Mouse (Mus musculus) urinary bladder, postnatal 36 days (tissue): ENCODE measurements at regions not wholly inside any gene's neighbourhood (a gene's known extent, or its start where the extent isn't known, plus 50 kb on each side); places are given as distances from the start of the nearest gene placed in this dataset.

Experiments used
- DNase-seq, 2 experiments: peaks; one replicate each; pipeline ENCODE4 v3.0.0; 2022; ENCODE audit warnings: low spot score in 2 of 2, mixed read lengths in 1 of 2

DNA sequence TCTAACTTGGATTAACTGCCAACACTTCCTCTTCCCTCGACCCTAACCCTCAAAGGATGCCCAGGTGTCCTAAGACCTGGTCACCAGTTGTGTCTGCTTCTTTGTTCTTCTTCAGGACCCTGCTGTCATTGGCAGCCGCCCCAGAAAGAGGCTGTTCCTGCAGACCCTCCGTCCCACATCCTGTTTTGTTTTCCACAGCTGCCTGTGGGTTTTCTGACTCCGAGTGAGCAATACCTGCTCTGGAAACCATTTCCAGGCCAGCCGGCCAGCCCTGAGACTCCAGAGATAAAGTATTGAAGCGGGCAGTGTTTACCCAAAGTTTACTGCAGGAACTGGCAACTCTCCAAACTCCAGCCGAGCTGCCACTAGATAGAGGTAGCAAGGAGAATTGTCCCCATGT, 337.2 kb upstream of the Noct start:
- DNase-seq, result no peak

DNA sequence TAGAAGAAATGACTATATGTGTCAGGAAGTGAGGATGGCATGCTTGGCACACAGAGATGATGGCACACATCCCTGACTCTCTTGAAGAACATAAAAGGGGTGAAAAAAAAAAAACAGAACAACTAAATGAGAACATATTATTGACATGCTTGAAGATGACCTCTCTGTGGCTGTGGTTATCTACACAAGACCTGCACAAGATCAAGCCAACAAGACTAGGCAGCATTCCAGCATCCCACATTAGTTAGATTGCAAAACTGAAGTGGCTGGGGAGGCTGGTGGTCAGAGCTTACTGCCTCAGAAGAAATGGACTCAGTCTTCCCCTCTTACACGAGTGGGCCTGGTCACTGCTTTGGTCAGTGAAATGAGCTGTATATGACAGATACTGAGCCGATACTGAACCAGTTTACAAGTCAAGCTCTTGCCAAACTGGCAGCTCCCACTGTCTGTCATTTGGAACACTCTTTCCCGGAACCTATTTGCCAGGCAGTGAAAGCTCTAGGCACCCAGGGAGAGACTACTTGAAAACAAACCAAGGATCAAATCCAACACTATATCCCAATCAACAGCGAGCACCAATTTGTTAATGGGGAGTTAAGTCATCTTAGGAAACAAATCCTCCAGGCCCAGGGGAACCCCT, 335.6 kb upstream of the Noct start:
- DNase-seq, result no peak

DNA sequence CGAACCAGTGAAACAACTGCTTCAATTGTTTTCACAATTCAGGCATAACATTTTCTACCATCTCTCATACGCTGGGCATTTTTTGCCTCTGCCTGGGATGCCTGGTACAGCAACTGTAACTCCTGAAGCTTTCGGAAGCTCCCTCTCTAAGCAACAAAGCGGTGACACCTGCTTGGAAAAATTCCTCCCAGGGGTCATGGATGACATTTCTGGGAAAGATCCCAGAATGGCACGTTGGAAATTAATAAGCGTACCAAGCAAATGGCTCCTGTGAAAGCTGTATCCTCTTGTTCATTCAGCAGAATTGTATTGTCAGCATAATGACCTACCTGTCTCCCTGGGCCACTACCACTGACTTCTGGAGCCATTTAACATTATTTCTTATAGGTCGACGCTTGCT, 333.7 kb upstream of the Noct start:
- no peak for DNase-seq

DNA sequence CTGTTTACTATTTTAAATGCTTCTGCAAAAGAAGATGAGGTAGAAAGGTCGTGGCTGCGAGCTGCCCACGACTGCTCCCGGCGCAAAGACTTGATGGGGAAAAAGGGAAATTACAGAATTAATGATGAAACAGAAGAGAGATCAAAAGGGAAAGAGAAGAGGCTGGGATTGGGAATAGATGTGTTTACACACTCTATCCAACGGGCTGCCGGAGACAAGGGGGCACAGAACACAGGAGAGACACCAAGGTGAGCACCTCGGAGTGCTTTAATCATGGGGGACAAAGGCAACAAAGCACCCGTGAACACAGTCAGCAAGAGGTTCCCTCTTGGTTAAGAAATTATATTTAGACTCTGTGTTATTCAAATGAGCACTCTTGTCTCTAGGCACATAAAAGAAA, 326.1 kb upstream of the Noct start:
- no peak for DNase-seq

GRCm38 (mm10) chr3:50899830-50900350, 324.4 kb upstream of the Noct start:
- no peak for DNase-seq

GRCm38 (mm10) chr3:50900566-50900965, 323.7 kb upstream of the Noct start:
- DNase-seq, result no peak

- DNase-seq, result no peak
Measured at GRCm38 (mm10) chr3:50901321-50901720, 322.9 kb upstream of the Noct start.

GRCm38 (mm10) chr3:50902933-50903332, 321.3 kb upstream of the Noct start:
- no peak for DNase-seq

GRCm38 (mm10) chr3:50904716-50905116, 319.5 kb upstream of the Noct start:
- peak in 1 of 2 experiments; percentile 12 for DNase-seq

GRCm38 (mm10) chr3:50905274-50905992, 318.8 kb upstream of the Noct start:
- peak; percentile 14 to 18 for DNase-seq

DNA sequence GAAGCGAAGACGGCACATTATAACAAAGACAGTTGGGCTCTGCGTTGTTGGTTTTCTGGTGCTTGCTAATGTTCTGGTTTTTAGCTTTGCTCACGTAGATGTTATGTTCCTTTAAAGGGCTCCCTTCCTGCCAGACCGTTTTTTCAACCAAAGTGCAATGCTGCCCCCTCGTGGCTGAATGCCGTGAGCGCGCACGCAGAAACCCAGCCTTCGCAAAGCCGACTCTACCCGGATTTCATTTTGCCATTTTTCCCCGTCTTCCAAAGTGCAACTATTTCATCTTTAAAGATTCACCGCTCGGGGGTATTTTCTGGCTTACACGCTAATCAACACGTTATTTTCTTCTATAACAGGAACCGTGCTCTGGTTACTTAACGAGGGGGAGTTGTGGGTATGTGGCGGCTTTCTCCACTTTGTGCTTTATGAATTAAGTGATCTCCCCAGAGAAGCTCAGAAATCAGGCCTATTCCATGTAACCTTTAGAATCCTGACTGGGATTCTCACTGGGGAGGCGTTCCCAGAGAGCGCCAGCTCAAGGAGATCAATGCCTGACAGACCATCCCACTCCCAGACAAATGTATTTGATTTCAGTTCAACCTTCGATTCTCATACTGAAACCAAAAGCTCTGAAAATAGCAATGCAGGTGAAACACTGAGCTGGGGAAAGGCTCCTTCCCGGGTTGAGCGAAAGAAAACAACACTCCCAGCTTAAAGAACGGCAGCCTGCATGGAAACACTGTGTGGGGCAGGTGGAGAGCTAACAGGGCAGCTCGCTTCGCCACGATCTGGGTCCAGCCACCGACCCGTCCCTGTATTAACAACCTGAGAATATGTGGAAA, 318.0 kb upstream of the Noct start:
- peak; percentile 92 for DNase-seq

GRCm38 (mm10) chr3:50912980-50913518, 311.2 kb upstream of the Noct start:
- DNase-seq, result no peak

DNA sequence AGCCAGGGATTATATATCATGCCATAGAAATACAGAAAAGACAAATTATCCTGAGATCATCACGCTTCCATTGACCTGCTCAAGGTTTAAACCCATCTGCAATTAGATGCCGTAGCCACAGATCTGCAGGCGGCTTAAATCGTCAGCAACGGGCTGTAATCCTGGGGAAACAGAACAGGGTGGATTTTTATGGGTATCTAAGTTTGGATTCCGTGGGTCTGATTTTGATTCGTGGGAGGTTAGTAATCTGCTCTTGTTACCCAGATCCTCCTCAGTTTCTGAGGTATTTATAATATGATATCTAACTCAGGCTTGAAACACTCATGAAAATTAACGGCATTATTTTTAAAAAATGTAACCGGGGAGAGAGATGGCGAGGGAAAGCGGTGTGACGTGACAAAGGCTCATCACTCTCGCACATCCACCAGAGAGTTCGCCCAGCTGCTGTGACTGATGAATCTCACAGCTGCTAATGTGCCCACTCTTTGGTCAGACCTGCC, 309.3 kb upstream of the Noct start:
- no peak for DNase-seq

DNA sequence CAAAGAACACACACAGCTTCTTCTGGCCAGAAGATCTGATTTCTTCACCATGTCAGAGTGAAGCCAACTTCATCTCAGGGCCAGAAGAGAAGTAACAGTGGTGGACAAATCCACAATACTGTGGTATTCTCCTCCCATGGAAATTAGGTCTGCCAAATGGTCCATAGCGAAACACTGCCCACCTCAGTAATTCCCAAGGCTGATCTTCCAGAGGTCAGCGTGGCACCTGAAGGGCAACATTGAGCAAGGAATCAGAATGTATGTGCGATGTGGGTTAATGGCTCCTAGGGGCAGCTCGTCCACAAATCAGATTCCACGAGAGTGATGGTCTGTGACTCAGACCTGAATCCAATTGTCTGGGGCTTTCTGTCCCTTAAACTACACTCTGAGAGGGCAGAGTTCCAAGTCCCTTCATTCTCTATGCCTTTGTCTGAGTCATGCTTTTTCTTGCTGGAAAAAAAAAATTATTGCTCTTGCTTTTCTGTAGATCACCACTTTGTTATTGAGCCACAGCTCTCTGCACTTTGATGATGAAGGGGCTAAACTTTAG, 307.9 kb upstream of the Noct start:
- DNase-seq, result no peak

GRCm38 (mm10) chr3:50922347-50922746, 301.9 kb upstream of the Noct start:
- DNase-seq, result no peak

GRCm38 (mm10) chr3:50922832-50923231, 301.4 kb upstream of the Noct start:
- DNase-seq, result no peak

DNA sequence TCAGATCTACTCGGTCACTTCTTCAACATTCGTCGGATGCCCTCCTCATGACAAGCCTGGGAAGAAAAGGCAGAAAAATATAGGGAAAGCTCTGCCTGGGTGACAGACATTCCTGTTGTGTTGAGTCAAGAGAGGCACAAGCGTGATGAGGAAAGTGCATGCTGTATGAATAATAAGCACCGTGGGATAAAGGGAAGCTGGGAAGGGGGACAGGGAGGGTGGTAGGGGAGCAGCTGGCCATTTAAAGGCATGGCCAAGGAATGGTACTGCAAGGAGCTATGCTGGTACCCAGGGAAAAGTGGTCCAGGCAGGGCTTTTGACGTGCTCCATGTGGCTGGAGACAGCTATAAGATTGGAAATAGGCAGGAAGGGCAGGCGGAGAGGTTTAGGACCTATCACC, 300.9 kb upstream of the Noct start:
- DNase-seq, result no peak

GRCm38 (mm10) chr3:50927318-50927717, 296.9 kb upstream of the Noct start:
- no peak for DNase-seq

DNA sequence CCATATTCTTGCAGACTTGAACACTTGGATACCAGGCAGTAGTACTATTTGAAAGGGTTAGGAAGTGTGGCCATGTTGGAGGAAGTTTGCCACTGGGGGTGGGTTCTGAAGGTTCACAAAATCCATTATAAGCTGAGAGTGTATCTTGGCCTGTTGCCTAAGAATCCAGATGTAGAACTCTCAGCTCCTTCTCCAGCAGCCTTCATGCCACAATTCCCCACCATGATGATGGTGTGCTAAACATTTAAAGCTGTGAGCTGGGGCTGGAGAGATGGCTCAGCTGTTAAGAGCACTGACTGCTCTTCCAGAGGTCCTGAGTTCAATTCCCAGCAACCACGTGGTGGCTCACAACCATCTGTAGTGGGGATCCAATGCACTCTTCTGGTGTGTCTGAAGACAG, 295.2 kb upstream of the Noct start:
- no peak for DNase-seq

DNA sequence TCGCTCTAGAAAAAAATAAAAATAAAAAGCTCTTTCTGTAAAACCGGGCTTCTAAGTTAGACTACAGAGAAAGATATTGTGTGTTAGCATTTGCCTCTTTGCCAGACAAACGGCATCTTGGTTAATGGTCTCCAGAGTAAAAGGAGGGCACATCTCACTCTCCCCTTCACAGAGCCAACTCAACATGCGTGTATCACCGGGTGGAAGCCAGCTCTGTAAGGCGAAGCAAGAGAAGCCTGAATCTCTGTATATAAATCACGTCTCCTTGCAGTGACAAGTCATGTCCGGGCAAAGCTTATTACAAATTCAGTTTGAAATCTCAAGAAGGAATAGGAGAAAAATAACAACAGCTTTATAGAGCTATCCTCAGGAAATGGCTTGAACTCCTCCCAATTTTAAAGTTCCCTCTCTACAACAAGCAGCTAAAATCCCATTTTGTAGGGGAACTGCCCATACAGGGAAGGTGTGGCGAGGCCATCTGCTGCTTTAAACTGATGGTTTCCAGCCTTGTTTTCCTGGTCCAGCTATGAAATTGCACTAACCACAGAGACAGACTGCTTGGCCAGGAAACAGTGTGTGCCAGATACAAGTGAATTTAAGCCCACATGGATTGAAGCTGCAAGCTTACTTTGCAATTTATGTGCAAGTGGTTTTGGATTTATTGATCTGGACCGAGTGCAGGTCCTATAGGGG, 291.7 kb upstream of the Noct start:
- DNase-seq, result no peak

DNA sequence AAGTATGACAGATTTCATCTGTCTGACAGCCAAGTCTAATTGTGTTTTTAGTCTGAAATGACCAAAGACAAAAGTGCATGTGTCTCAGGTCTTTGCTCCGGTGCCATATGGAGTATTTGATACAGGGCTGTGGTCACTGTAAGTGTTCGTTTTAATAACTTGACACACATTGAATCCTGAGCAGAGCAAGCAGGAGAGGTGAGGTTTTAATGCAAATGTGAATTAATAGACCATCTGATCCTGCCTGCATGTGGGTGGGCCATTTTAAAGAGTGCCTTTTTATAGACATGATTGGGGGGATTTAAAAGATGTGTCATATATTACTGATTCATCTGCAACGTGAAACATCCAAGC, 291.2 kb upstream of the Noct start:
- no peak for DNase-seq
